Mouse (Mus musculus) heart, adult 8-10 months (tissue): ENCODE data around the gene Flt3. TPM values are rescaled to one million over a fixed set of nuclear protein-coding genes. Genes with fewer than 3 reads are reported as not detected.

Source experiments
- DNase-seq: peaks from one replicate; pipeline ENCODE4 v3.0.0; 2022; ENCODE audit warnings: low spot score
- total RNA-seq, 4 experiments: library from RNA; stranded (reverse); gene quantifications; 2 replicates each; pipeline ENCODE4 v1.2.4; 2022

The Flt3 gene
- total RNA-seq = under 1 TPM in 1 of 4 experiments, not detected in 3; 0.17 TPM

DNA sequence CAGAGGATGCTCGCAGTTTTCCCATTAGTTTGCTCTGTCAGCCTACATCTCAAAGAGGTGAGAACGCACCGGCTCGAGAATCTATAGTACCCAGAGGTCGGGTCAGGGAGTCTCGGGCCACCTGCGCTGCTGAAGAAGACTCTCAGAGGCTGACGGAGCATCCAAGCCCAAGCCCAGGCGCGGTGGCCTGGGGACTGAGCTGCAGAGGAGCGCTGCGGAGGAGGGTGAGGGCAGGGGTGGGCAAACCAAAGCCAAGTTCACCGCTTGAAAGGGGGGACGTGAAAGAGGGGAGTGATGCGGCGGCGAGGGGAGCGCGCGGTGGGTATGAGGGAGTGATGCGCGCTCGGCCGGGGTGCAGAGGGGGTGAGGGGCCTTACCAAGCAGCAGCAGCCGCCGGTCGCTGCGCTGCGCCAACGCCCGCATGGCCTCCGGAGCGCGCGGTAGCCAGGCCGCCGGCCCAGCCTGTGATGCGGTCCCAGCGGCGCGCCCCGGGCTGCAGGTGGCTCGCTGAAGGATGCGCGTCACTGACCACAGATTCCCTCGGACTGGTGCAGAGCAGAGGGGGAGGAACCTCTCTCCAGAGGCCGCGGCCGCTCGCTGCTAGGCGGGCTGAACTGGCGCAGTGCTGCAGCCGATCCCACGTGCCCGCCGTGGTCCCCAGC is at the start of gene Flt3:
Gene Flt3 (minus strand): TSS at position 647 of the 662 bp plus-strand sequence.
- DNase-seq = no peak

DNA sequence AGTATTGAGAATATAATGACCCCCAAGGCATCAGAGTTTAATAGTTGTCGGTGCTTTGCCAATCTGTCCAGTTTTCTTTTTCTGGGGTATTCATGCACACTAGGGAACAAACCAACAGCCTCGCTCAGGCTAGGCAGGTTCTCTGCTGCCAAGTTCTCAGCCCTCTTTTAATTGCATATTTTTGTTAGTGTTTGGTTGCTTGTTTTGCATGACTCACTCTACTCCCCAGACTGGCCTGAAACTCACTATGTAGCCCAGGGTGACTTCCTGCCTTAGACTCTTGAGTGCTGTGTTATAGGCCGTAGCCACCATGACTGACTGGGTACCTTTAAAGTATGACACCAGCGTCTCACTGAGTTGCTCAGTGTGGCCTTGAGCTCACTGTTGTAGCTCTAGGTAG is 48.6 kb upstream of the Flt3 start:
- no peak for DNase-seq

DNA sequence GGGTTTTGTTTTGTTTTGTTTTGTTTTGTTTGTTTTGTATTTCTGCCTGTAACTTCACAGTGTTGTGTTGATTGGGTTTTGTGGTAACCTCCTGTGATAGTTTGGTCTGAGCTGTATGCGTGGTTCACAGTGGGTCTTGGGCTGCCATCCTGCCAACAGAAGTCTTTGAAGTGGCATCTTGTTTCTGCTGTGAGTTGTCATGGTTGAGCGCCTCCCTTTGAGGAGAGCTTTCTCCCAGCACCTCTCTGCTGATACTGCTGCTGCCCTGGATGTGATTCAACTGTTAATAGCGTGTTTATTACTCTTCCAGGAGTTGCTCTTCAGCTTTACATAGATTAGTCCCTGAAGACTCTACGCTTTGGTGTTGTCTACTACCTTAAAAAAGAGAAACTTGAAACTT is 48.2 kb upstream of the Flt3 start:
- DNase-seq = no peak

DNA sequence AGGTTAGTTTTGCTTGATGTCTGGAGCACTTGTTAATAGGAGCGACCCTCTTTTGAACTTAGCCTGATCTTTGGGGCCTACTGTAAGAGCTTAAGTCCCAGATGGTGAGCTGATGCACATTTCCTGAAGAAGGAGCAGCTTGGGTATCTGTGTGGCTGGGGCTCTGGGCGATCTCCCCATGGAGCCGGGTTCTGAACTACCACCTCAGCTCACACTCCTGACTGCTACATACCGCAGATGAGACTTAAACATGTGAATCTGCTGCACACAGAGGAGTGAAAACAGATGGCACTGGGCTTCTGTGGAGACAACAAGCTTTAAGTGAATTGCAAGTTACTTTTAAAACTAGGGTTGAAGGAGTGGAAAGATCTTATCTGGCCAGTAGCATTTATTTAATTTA is 45.0 kb upstream of the Flt3 start:
- no peak for DNase-seq

DNA sequence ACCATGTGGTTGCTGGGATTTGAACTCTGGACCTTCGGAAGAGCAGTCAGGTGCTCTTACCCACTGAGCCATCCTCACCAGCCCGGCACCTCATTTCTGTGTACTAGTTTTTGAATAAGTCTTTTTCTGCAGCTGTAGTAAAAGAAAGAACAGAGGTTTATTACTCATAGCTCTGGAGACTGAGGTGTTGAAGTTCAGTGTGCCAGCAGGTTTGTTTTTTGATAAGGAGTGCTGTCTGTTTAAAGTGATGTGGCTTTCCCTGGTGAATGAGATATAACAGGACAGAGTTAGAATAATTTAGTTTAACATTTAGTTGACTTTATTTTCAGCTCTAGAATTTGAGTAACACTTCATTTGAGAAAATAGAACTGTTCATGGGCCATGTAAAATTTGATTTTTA is 44.5 kb upstream of the Flt3 start:
- no peak for DNase-seq

DNA sequence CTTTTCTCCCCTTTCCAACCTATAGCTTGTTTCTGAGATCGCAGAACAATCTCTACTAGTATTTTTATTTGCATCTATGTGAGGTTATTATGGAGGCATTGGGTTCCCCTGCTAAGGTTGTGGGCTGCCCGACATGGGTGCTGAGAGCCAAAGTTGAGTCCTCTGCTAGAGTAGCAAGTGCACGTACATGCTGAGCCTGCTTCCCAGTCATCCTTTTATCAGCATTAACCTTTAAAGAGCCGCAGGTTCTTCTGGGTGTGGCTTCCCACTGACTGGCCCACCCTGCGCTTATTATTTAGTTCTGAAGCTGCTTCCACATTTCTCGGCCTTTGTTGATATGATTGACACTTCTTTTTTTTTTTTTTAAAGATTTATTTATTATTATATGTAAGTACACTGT is 44.0 kb upstream of the Flt3 start:
- DNase-seq = no peak

DNA sequence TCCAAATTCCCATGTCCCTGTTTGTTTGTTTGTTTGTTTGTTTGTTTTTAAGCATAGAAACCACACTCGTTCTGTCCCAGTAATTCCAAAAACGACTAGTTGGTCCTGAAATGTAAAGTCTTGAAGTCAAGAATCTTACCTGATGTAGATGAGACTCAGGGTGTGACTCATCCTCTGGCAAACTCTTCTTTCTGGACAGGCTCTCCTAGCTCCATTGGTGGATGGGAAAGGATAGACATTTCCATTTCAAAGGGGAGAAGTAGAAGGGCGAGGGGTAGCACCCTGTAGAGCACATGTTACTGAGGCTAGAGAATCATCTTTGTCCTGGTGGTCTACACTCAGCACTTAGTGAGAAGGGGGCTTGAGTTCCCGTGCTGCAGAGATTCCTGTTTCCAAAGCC is 42.5 kb upstream of the Flt3 start:
- DNase-seq = no peak

DNA sequence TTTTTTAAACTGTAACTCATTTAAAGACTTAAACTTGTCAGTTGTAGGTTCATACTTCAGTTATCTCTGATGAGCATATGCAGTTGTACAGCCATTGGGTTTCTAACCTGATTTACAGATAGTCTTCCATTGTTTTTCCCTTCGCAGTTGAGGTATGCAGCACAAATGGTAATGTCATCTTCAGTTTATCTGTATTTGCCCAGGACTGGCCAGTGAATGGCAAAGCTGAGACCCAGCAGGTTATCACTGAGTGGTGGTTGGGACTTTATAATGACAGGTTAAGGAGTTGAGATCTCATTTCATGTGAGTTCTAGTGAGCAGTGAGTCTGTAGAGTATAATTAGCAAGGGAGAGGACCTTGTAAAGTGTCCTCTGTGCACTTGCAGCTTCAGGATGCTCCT is 41.7 kb upstream of the Flt3 start:
- DNase-seq = no peak

DNA sequence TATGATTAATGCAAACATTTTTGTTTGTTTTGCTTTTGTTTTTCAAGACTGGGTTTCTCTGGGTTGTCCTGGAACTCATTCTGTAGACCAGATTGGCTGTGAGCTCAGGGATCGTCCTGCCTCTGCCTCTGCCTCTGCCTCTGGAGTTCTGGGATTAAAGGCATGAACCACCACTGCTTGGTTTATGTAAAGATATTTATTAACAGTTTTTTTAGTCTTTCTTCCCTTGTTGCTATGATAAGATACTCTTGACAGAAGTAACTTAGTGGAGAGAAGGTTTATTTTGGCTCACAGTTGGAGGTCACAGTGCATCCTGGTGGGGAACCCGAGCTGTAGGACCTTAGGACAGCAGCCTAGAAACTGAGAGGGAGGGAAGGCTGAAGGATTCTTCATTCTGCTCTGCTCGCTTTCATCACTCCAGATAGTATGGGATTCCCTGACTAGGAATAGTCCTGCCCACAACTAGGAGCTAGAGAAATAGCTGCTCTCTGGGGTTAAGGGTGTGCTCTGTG is 40.8 kb upstream of the Flt3 start:
- DNase-seq = no peak

DNA sequence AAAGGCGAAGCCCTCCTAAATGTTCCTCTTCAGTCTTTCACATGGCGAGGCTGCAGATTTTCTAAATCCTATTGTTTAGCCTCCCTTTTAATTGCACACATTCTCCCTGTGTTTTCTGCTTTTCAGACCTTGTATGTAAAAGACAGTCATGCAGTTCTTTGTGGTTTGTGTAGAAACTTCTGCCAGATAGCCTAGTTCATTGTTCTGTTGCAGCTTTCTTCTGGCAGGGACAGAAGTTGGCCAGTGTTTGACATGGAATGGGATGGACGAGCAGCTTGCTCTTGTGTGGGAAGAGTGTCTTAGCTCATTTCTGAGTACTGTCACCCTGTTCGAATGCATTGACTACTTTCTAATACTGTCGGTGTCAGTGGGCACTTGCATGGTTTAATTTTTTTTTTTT is 36.2 kb upstream of the Flt3 start:
- DNase-seq = no peak

DNA sequence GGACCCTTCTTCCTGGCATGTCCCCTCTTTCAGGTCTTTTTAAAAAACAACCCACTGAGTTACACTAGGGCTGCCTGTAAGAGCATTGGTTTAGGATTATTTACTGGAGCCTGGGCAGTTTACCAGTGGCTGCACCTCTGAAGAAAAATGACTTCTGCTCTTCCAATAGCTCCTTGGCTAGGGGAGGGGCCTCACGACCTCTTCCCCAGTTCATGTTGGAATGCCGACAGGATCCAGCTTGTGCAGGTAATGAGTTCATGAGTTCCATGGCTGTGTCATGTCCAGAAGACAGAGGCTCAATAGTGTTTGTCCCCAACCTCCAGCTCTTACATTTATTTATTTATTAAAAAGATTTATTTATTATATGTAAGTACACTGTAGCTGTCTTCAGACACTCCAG is 35.5 kb upstream of the Flt3 start:
- no peak for DNase-seq

DNA sequence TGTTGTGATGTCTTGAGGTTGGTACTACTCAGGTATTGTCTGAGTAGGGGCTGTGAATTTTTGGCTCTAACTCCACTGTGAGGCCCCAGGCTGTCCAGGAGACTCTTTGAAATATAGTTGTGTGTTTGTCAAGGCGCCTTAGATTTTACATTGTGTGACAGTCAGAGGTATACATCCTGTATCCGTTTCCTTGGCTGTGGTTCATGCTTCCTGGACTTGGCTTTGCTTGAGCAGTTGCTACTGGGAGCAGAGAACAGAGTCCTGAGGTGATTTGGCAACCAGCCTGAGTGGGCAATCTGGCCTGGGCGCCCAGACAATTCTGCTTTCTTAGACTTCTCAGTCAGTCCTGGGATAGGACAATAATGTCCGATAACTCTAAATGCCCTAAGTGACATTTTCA is 34.9 kb upstream of the Flt3 start:
- no peak for DNase-seq

DNA sequence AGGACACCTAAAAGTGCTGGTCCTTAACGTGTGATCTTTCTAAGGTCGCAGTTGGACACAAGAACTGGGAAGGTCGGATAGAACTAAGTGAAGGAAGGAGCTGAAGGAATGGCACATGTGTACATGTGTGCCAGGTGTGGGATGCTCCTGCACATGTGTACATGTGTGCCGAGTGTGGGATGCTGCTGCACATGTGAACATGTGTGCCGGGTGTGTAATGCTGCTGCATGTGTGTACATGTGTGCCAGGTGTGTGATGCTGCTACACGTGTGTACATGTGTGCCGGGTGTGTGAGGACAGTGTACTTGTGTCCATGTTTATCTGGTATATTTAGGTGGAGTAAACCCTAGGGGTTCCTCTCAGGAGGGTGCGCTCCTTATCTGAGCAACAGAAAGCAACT is 32.6 kb upstream of the Flt3 start:
- no peak for DNase-seq

DNA sequence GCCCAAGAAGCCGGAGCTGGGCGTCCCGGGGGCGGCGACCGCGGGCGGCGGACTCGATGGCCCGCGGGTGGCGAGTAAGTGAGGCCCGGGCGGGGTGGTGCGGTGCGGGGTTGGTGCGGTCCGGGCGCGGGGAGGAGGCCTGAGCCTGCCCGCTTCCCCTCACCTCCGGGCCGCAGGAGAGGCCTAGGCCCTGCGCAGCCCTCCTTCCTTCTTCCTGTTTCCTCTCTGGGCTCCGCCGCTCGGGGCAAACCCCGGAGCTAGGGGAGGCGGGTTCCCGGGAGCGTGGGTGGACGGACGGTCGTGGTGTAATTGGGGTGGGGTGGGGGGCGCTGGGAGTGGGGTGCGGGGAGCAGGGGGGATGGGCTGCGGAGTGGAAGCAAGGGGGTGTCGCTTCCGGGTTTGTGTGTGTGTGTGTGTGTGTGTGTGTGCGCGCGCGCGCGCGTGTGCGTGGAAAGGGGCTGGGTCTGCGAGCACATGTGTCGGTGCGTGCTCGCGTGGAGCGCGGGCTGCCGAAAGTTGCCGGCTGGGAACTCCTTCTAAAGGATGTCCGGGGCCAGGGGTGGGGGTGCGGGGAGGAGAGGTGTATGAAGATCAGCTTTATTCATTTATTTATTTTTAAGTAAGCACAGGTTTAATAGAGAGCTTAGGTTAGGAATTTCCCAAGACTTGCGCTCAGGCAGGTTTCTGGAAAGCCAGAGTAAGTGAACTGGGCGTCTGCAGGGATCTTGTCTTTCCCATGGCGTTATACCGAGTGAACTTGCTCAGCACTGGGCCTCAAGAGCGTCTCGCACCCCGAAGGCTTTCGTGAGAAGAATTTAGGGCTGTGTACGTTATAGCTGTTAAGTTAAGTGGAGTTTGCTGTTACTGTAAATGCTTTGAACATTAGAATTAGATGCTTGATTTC is 30.9 kb upstream of the Flt3 start:
- DNase-seq = peak; percentile 48

DNA sequence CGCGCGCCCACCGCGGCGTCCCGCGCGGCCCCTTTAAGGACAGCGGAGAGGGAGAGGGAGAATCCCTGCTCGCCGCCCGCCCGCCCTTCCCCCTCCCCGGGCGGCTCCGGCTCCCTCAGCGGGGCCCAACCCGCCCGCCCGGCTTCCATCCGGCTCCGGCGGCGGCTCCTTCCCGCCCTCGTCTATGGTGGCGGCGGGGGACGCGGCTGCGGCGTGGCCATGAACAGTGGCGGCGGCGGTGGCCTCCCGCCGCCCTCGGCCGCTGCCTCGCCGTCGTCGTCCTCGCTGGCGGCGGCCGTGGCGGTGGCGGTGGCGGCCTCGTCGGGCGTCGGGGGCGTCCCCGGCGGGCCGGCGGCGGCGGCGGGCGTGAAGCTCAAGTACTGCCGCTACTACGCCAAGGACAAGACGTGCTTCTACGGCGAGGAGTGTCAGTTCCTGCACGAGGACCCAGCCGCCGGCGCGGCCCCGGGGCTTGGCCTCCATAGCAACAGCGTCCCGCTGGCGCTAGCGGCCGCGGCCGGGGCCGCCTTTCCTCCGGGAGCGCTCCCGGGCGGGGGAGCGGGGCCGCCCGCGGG is 30.2 kb upstream of the Flt3 start:
- no peak for DNase-seq

DNA sequence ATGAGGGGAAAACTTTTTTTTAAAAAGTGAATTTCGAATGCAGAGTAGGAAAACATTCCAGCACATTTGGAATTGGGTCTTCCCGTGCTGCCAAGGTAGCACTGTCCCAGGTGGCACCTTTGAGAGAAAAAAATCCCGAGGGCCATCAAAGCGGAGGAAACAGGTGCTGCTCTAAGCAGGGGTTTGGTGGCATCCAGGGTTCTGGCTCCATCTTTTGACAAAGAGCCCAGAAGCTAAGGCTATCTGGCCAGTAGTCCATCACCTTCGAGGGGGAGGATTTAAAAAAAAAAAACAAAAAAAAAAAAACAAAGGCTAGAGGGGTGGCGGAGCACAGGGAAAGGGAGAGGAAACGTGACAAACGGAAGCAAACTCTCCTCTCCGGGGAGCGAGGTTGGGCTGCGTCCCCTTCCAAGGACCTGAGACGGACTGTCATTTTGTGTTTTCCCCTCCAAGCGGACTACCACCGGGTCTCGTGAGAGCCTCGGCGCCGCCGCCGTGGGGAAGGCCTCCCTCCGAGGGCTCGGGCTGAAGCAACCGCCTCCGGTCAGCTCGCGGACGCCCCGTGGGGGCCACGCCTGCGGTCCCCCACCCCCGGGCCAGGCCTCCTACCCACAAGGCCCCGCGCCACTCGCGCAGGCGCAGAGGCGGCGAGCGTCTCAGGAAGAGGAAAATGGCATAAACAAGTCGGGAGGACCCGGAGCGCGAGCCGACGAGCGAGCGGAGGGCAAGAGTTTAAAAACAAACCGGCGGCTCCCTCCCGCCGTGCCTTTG is 29.4 kb upstream of the Flt3 start, which contains the start of gene Pan3:
Gene Pan3 (plus strand): TSS at position 627 of the 771 bp plus-strand sequence.
- peak; percentile 96 for DNase-seq

DNA sequence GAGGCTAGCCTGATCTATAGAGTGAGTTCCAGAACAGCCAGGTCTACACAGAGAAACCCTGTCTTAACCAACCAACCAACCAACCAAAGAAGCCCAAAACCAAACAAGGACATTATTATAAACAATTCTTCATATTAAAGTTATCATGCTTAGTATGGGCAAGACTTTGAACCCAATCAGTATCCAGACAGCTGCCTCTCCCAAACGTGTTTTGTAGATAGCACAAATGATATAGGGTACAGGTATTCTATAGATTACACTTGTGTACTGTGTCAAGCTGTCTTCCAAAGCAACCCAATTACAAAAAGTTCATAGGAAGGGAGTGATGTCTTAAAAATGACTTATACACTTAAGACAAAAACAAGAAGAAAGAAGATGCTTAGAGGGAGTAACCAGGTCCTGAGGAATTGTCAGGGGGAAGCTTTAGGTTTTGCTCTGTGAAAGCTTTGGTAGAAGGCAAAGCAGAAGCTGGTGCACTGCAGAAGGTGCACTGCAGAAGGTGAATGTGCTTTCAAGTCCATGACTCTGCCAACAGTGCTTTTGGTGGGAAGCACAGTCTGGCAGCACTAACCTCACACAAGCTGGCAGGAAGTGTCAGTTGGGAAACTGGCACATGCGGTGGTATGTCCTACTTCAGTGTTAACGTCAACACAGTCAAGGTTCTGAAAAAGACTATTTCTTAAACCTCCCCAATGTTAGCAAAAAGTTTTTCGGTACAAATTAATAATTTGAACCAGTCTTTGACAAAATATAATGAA is 25.9 kb upstream of the Flt3 start:
- DNase-seq = no peak

DNA sequence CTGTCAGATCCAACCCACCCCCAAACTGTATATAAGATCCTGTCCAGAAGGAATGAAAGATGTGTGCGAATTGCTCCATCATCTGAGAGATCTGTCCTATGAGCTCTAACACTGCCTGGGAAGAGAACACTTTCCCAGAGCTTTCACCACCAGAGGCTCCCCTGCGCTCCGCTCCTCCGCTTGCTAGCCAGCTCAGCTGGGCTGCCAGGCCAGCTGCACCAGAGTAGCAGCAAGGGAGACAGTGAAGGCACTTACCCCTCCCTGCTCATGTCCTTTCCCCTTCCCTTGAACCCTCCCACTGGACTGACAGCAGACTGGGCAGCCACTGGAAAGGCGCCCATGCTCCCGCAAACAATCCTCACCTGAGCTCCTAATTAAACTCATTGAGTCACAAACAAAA is 23.3 kb upstream of the Flt3 start:
- DNase-seq = no peak

DNA sequence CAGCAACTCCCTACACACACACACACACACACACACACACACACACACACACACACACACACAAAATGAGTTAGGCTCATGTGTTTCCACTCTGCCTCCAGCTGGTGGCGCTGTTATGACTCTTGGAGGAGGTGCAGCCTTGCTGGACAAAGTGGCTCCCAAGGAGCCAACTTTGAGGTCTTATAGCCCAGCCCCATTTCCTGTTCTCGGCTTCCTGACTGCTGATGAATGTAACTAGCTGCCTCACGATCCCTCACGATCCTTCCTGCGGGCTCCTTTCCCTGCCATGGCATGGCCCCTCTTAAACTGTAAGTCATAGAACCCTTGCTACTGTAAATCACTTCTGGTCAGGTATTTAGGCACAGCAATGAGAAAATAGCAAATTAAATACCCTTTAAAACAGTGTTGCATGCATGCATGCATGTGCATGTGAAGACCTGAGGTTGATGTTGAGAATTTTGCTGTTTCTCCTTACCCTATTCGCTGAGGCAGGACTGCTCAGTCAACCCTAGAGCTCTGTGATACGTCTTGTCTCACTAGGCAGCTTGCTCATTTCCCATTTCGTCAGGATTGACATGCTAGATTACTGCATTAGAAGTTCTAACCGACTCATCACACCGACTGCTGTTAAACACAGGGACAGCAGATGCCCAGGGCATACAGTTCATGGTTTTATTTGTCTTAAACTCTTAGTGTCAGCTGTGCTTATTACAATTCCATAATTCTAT is 18.3 kb upstream of the Flt3 start:
- peak; percentile 36 for DNase-seq

DNA sequence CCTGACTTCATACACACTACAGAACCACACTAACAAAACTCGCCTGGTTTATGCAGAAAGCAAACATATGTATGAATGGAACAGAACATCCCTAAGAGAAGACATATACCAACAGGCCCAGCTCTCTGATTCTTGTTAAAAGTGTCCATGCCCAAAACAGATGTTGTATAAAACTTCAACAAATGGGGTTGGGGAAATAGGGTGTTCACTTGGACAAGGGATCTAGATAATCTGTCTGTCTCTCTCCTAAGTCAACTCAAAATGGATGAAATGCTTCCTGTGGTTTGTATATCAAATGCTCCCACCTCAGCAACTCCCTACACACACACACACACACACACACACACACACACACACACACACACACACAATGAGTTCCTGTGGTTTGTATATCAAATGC is 17.7 kb upstream of the Flt3 start:
- DNase-seq = no peak
